Mouse (Mus musculus) hindlimb bud, embryonic 11.5 days (tissue): ENCODE data around the gene Mpo.

Experiments used
- DNase-seq: peaks from one replicate; pipeline ENCODE4 v3.0.0-alpha.2; 2012; ENCODE audit warnings: low read depth, low spot score; ENCODE audit errors: extremely low spot score

Mpo gene

DNA sequence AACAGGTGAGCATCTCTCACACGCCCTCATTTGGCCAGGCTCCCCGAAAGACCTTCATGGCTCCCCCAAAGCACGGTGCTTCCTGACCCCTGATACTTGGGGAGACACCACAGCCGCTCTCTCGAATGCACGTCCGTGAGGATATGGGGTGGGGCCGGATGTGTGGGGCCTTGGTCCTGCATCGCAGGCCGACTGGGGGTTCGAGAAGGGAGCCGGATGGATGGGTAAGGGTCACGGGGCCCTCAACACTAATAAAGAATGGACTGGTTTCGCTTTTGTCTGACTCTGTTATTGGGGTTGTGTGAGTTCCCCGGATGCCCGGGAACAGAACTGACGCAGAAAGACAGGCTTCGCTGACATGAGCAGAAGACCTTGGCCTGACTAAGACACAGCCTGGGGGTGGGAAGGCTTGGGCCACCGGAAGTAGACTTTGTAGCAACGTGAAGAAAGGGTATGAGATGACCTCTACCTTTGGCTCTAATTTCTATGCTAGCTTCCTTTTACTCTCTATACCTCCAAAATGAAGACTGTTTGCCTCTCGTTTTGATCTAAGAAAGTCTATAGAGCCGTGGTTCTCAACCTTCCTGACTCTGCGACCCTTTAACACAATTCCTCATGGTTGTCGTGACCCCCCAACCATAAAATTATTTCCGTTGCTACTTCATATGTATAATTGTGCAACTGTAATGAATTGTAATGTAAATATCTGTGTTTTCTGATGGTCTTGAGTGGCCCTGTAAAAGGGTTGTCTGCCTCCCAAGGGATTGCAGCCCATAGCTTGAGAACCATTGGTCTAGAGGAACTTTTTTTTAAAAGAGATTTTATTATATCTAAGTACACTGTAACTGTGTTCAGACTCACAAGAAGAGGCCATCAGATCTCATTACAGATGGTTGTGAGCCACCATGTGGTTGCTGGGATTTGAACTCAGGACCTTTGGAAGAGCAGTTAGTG is 36.1 kb upstream of the Mpo start:
- DNase-seq = no peak

DNA sequence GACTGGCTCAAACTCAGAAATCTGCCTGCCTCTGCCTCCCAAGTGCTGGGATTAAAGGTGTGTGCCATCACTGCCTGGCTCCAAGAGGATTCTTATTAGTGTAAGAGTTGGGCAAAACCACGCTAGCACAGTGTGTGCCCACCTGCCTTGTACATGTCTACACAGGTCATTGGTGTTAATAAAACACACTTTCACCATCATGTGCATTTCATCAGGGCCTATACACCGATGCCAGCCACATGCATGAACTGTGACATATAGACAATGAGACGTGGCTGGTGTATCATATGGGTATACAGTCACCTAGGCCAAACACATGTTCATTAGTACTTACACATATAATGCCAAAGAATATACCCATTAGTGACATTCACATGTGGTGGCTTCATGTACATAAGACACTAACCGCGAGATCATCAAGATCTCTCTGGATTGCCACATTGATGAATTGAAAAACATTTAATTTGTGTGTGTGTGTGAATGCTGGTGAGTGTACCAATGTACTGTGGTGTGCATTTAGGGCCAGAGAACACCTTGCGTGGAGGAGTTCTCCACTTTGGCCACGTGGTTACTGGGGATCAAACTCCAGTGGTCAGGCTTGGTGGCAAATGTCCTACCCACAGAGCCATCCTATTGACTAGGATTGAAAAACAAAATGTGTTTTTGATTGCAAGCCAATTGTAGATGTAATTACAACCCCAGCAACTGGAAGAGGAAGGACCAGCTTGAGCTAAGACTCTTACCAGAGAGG is 35.0 kb upstream of the Mpo start:
- DNase-seq = no peak

DNA sequence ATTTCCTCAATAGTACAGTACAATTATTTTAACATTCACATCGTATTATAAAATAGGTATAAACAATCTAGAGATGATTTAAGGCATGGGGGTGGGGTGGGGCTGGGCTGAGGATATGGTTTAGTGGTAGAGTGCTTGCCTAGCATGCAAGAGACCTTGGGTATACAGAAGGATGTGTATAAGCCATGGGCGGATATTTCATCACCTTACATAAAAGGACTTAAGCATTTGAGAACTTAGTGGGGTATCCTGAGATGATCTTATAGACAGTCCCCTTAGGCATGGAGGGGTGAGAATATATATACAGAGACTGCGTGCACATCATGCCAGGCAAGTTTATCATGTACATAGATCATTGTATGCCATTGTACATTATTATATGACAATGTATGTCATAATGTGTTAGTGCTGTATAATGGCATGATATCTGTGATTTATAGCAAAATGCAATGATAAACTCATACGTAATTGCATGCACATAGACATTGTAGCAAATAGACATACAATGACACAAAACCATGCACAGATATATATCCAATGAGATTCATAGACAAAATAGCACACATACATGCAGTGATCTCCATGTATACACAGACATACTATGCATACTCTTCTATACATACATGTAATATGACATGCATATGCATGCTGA is 34.3 kb upstream of the Mpo start:
- no peak for DNase-seq

DNA sequence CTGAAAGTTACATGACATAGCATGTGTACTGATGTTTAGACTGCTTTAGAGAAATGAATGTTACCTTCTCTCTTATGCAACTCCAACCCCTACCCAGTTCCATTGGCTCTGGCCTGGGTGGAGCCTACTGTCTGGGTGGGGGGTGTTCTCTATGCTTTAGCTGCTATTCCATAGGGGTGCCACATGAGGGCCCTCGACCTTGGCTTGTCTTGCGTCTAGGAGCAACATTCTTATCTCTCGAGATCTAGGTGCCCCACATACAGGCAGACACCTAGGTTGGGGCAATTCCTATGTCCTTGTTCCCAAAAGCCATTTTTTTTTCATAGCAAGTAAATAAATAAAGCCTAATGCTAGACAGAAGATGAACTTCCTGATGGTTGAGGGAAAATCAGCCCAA is 33.8 kb upstream of the Mpo start:
- DNase-seq = no peak

DNA sequence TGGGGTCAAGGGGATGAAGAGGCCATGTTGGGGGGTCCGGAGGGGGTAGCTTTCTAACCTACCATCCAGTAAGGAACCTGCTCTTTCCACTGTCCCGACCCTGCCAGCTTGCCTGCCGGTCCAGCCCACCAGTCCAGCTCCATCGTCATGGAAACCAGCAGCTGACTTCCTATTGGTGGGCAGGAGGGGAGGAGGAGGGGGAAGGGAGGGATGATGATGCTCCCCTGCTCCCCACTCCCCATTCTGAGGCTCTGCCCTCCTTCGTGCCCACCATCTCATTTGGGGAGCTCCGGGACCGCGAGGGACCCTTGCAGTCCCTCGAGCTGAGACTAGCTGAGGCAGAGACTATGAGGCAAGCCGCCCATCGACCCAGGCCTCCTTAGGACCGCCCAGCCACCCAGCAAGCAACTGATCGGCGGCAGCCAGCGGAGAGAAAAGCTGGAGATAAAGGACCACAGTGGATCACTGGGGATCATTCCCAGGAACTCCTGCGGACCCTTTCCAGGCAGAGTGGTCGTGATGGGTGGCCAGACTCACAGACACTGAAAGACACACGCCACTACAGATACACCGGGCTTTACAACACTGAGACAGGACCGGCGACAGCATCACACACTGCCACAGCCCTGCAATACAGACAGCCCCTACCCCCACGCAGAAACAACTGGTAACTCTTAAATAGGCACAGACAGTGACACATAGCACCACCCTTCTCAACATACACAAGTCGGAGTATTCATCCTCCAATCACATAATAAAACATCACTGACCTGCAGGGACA is 32.9 kb upstream of the Mpo start, which contains the start of gene Tspoap1:
Gene Tspoap1, plus strand, starts transcription at position 241 of the 781 bp plus-strand sequence.
- no peak for DNase-seq

DNA sequence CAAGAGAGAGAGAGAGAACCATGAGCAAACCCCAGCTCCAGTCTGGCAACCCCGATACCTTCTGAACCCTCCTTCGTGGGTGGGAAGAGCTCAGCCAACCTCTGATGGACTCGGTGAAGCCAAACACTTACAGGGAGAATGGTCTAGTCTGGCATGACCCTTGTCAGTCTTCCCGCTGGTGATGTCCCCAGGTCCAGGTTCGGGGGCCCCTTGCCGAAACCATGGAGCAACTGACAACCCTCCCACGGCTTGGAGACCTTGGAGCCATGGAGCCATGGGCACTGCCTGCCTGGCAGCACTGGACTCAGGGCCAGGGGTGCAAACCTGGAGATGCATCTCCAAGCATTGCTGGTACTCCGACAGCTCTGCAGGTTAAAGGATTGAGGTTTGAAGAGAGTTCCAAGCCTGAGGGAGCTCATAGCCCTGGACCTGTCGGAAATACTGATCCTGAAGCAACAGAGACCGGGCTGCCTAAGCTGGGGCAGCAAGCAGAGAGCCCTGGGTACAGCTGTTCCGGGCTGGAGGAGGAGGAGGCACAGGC is 32.1 kb upstream of the Mpo start:
- no peak for DNase-seq

DNA sequence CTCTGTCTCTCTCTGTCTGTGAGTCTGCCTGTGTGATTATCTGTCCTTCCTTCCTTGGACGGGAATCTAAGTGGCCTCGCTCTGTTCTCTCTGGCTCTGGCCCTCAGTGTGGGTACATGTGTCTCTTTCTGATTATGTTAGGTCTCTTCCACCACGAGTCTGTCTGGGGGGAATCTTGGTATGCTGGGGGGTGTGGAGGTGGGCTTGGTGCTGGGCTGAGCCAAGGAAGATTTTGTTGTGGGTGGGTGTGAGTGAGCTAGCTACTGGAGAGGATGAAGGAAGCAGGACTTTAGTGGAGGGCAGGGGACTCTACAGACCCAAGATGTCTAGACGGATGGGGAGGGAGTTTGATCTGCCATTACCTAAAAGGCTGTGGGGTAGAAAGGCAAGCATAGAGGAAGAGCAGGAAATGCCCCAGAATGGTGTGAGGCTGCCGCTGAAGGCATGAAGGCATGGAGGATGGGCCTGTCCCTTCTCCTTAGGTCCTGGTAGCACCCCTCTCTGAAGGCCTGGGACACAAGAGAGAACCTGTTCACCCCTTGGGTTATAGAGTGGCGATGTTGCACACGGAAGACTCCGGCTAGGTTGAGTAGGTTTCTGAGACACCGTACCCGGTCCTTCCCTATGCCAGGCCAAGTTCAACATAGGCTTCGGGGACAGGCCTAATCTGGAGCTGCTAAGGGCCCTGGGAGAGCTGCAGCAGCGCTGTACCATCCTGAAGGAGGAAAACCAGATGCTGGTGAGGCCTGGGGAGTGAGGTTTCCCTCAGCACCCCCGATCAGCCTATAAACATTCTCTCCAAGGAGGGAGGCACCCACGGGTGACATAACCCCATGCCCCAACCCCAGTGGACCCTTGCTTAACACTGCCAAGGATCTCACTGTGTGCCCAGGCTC is 31.3 kb upstream of the Mpo start:
- no peak for DNase-seq

DNA sequence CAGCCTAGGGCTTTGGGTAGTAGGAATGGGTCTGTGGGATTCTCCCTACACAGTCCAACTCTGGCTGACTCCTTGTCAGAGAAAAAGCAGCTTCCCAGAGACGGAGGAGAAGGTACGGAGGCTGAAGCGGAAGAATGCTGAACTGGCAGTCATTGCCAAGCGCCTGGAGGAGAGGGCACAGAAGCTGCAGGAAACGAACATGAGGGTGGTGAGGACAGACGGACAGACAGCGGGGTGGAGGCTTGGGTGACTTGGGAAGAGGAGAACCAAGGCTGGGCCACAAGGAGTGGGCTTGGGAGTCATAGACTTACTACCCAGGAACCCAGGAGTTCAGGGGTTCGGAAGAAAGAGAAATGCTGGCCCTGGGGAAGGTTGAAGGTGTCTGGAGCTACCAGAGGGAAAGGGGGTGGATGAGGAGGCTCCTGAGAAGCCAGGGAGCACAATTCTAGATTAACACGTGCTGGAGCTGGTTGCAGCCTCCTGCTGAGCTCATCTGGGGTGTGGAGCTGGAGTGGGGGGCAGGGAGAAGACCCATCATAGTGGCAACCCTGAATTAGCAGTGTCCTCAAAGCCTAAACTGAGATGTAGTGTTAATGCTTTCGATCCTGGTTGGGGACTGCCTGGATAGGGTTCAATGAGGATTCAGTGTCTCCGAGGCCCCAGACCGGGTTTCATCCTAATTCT is 30.5 kb upstream of the Mpo start:
- no peak for DNase-seq

DNA sequence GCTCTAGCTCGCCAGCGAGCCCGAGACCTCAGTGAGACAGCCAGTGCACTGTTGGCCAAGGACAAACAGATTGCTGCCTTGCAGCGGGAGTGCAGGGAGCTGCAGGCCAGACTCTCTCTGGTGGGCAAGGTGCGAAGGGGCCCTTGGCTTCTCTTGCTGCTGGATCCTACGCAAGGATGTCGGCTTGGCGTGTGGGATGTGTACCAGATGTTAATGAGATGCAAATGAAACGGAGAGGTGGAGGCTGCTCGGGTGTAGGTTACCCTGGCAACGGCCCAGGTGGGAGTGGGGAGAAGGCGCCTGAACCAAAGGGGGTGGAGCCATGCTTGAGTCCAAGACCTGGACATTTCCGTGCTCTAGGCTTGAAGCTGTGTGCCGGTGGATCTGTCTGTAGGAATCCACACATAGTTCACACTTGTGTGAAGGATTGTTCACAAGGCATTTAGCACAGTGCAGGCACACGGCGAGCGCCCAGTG is 29.8 kb upstream of the Mpo start:
- no peak for DNase-seq

DNA sequence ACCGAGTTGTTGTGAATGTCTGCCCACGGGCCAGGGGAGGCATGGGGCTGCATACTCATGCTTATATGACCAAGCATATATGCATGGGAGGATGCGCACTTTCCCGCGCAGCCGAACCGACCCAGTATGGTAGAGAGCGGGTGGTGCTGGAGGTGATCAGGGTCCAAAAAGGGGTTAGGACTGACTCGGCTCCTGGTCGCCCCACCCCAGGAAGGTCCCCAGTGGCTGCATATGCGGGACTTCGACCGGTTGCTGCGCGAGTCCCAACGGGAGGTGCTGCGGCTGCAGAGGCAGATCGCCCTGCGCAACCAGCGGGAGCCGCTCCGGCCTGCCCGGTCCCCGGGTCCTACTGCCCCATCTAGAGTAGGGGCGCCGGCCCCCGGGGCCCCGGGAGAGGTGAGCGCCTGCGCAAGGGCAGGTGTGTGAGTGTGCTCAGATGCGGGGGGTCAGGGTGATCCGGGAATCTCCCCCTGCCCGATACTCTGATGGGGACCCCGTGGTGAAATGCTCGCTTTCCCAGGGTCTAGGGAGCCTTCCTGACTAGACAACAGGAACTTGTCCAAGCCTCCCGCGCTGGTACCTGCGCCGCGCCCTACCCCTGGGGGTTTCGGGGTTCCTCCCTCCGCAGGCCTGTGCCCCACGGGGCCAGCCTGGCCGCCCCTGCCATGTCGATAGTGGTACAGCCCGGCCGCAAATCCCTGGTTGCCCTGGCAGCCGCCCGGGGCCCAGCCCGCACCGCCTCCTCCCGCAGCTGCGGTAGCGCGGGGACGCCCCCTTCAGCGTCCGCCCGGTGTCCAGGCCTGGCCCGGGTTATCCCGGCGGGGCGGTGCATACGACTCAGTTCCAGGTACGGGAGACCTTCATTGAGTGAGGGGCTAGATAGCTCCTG is 29.1 kb upstream of the Mpo start:
- no peak for DNase-seq

DNA sequence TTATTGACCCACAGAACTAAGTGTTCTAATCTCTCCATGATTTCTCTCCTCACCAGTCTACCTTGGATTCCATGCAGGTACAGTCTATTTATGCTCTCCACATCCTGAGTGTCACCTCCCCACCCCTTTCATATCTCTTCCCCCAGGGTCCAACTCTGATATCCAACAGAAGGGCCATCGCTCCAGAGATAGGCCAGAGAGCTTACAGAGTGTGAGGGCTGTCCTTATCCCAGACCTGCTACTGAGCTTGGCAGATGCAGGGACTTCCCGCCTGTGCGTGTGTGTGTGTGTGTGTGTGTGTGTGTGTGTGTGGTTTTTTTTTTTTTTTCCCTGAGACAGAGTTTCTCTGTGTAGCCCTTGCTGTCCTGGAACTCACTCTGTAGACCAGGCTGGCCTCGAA is 24.6 kb upstream of the Mpo start:
- no peak for DNase-seq

DNA sequence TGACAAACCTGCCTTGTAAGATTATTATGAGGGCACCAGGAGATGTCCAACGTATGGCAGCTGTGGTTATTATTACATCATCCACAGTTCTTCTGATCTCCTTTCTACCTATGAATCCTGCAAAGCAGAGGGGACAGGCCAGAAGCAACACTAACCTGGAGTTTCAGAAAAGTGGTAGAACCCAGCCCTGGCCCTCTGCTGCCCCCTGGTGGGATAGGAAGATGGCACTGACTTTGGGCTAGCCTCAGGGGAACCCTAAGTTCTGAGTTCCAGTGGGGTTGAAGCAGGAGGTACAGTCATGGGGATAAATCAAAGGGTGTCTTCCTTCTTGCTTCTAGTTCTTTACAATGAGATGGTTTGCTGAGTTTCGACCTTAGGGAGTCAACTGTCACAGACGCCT is 22.4 kb upstream of the Mpo start:
- DNase-seq = no peak

DNA sequence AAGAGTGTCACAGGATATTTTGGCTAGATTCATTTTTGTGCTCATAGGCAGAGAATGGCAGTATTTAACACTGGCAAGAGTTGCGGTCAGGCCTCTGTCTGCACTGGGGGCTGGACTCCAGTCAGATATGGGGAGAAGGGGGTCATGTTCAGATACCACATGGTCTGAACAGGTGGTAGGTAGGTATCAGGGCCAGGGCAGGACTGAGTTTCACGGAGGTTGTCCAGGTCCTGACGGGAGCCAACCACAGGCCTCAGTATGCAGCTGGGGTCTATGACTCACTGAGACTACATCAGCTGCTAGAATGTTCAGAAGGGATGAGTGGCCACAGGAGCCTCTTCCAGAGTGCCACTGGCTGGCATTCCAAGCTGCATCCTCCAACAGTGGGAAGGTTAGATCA is 21.0 kb upstream of the Mpo start:
- DNase-seq = no peak

DNA sequence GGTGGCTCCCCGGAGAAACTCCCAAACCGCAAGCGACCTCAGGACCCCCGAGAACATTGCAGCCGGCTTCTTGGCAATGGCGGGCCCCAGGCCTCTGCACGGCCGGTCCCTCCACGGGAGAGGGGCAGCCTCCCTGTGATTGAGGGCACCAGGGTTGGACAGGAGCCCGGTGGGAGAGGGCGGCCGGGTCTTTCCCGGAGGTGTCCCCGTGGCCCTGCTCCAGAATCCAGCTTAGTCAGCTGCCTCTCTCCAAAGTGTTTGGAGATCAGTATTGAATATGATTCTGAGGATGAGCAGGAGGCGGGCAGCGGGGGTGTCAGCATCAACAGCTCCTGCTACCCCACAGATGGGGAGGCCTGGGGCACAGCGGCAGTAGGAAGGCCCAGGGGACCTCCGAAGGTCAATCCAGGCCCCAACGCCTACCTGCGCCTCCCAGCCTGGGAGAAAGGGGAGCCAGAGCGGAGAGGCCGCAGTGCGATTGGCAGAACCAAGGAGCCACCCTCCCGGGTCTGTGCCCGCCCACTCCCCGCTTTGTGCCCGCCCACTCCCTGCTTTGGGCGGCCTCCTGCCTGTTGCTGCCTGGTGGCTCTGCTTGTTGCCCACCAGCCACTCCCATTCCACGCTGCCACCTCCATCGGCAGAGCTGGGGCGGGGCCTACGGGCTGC is 15.1 kb upstream of the Mpo start:
- no peak for DNase-seq

DNA sequence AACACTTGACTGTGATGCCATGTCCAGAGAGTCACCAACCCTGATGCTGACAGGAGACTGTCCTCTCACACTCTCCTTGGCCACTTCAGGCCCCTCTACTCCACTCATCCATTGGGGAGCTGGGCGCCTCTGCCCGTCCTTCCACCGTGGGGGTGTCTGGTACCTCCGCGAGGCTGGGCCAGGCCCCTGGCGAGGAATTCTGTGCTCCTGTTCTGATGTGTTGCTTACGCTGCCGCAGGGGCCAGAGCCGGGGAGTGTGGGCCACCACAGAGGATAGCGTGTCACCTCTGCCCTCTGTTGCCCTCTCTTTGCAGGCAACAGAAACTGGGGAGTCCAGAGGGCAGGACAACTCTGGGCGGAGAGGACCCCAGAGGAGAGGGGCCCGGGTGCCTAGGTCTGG is 14.5 kb upstream of the Mpo start:
- DNase-seq = no peak

DNA sequence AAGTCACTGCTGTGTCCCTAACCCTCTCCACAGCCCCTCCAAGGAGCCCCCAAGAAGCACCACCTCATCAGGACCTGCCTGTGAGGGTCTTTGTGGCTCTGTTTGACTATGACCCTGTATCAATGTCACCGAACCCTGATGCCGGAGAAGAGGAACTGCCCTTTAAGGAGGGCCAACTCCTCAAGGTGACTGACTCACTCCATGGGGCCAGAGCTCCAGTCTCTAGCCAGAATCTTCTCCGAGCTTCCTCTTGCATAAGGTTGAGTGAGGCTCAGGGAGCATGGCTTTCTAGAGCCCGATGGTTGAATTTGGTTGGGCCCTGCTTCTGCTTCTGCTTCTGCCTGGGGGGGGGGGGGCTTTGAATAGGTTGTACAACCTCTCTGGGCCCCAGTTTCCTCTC is 14.0 kb upstream of the Mpo start:
- no peak for DNase-seq

DNA sequence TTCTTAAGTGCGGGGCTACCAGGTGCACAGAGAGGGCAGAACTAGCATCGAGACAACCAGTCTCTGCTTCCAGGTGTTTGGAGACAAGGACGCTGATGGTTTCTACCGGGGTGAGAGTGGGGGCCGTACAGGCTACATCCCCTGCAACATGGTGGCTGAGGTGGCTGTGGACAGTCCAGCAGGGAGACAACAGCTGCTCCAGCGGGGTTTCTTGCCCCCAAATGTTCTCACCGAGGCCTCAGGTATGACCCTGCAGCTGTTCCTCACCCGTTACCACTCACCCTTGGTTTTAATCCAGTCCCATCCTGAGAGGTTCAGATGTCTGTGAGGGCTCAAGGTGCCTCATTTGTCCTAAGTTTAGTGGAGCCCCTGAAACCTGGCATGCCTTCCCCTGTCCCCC is 13.3 kb upstream of the Mpo start:
- no peak for DNase-seq
